Mouse (Mus musculus) c-Kit-positive CD71-negative TER-119-negative erythroid progenitor cells, embryonic 14.5 days (primary cell): ENCODE data around the gene Csnk1g2.
"Not testable (repeated sequence)": the region's sequence is repeated elsewhere in the genome, so short reads cannot be mapped to it uniquely, and the experiment has no call there.

Experiments used
- DNase-seq: peaks from one replicate; pipeline ENCODE4 v3.0.0-alpha.2; 2013; ENCODE audit warnings: low read depth

The Csnk1g2 gene

DNA sequence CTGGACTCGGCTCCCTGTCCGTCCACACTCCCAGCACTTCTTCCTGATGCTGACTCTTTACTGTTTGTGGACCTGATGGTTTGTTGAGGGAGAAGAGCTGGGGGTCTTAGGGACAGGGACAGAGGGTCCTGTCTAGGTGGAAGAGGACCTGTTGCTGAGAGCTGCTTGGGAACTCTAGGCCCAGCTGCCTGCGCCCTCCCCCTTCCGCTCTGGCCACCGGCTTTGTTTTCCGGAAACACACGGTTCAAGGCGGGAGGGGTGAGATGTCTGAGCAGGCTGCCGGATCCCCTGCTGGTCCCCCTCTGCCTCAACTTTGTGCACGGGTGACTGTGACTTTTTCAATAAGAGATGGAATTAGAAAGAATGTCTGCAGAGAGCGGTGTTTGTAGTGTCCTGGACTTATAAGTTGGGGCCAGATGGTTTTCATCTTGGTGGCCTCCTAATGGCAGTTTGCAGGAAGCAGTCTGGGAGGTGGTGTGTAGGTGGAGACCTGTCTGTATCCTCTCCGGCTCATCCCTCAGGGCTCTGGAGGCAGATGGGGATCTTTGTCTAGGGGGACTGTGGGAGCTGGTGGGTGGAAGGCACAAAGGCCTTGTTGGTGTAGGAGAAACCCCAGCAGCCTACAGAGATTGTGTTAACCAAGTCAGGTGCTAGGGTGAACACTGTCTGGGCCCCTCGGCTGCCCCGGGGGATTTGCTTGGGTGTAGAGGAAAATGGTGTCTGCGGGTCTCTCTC is 986 bp downstream of the Csnk1g2 start:
- DNase-seq = no peak

DNA sequence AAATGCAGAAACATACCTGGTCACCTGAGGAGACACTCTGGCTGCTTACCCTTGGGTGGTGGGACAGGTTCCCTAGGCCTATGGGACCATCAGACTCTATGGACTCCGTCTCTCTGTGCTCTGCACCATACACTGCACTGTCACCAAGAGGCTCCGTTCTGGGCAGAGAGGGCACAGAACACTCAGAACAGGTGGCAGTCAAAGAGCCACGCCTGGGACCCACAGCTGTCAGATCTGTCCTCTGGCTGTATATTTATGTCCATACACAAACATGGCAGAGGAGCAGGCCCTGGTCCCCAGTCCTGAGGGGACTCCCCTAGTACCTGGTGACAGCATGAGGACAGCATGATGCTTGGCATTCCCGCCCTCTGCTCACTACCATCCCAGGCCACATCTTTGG is 3.1 kb downstream of the Csnk1g2 start:
- no peak for DNase-seq

DNA sequence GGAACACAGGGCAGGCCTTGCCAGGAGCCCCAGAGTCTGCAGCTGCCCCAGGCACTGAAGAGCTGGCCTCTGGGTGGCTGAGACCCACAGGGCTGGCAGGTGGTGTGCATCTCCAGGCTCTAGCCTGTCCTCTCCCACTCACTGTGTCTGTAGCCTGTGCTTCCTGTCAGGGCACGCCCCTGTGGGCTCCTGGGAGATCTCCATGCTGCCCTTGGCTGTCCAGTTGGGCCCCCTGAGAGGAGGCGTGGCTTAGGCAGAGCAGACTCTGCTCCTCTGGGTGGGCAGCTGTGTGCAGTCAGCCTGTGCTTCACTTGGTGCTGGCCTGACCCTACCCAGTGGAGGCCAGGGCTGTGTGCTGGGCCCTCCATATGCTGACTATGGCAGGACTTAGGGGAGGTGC is 5.0 kb downstream of the Csnk1g2 start:
- no peak for DNase-seq

DNA sequence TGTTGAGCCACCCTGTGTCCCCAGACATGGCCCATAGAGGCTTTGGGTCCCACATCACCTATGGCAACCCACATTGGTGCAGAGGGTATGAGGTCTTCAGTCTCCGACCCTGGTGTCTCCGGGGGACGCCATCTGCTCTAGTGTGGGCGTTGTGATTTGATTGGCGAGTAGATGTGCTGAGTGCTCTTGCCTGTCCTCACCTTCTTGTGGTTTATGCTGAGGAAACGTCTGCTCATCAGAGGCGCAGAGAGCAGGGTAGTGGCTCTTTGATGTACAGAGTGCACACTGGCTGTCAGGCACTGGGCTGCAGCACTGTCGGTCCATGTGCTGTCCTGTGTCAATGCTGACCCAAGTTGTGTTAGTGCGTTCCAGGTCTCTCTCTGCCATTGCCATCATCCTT is 6.3 kb downstream of the Csnk1g2 start:
- DNase-seq = no peak

DNA sequence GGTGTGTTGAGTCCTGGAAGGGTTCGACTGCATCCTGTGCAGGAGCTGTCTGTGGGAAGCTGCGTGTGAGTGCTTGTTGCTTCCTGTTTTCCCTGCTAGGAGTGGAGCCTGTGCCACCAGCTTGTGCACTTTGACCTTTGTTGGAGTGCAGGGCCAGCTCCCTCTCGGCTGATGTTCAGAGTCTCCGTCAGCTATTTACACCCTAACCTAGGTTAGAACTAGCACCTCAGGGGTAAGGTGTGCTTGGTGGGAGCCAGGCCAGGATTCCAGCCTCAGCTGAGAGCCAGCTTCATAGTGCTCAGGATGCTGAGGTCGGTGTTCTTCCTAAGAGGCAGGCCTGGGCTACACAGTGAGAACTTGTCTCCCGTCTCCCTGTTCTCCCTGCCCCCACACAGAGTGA is 12.7 kb downstream of the Csnk1g2 start:
- DNase-seq = no peak

DNA sequence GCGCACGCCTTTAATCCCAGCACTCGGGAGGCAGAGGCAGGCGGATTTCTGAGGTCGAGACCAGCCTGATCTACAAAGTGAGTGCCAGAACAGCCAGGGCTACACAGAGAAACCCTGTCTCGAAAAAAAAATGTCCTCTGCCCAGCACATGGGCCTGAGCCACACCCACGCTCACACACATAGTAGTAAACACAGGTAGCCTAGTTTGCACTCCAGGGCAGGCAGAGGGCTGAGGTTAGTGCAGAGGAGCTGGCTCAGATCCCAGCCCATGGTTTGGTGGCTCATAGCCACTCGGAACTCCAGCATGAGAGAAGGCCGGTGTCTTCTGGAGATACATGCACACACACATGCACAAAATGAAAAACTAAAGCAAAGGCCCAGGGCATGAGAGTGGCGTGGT is 24.3 kb downstream of the Csnk1g2 start:
- DNase-seq = no peak

DNA sequence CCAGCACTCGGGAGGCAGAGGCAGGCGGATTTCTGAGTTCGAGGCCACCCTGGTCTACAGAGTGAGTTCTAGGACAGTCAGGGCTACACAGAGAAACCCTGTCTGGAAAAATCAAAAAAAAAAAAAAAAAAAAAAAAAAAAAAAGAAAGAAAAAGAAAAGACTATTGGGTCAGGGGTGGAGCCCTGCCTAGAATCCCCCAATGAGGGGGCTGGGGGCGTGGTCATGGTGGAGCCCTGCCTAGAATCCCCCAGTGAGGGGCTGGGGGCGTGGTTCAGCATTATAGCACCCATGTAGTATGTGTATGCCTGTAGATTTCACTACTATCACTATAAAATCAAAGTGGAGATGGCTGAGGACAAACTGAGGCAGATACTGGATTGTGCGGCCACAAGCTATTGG is 27.3 kb downstream of the Csnk1g2 start:
- not testable (repeated sequence) for DNase-seq

DNA sequence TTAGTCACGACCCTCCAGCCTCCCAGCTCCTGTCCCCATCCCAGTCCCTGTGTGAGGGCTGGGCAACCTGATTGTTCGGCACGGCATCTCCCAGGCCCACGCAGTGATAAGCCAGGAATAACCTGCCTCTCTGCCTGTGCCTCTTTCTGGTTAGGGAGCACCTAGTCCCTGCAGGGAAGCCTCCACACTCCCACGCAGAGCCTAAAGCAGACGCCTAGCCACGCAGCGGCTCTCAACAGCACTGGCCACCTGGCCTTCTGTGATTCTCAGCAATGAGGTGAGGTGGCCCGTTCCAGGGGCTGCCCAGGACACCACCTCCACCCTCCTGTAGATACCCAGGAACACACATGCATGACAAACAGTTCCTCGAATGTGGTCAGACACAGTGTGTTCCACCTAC is 27.8 kb downstream of the Csnk1g2 start:
- no peak for DNase-seq

DNA sequence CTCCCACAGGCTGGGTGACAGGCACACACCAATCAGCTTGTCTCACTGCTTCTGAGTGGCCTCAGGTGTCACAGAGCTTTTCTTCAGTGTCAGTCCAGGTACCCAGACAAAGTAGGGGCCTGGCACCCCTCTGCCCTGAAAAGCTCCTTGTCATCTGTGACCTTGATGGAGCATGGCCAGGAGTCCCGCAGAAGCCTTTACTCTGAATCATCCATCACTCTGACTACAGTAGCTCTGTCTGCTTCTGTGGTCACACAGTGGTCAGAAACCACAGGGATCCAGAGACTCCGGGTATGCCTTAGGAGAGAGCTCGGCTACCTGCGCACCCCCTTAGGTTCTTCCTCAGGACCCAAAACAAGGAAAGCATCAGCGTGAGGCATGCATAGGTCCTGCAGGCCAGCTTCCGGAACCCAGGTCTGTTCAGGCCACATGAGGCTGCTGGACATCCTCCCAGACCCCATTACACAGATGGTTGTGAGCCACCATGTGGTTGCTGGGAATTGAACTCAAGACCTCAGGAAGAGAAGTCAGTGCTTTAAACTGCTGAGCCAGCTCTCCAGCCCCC is 30.6 kb downstream of the Csnk1g2 start:
- no peak for DNase-seq

DNA sequence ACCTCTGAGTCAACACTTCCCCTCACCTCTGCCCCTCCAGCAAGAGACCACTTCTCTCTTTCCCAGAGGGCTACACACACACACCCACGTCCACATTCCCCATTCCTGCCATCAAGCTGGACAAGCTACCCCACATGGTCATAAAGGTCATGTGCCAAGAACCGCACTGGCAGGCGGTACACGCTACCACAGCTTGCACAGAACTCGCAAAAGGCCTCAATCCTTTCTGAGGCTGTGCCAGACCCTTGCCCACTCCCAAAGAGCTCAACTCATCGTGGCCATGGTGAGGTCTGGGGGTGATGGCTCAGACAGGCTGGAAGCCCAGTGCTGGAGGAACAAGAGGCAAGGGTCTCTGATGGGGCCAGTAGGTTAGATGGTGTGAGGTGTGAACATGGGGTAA is 32.2 kb downstream of the Csnk1g2 start:
- no peak for DNase-seq

DNA sequence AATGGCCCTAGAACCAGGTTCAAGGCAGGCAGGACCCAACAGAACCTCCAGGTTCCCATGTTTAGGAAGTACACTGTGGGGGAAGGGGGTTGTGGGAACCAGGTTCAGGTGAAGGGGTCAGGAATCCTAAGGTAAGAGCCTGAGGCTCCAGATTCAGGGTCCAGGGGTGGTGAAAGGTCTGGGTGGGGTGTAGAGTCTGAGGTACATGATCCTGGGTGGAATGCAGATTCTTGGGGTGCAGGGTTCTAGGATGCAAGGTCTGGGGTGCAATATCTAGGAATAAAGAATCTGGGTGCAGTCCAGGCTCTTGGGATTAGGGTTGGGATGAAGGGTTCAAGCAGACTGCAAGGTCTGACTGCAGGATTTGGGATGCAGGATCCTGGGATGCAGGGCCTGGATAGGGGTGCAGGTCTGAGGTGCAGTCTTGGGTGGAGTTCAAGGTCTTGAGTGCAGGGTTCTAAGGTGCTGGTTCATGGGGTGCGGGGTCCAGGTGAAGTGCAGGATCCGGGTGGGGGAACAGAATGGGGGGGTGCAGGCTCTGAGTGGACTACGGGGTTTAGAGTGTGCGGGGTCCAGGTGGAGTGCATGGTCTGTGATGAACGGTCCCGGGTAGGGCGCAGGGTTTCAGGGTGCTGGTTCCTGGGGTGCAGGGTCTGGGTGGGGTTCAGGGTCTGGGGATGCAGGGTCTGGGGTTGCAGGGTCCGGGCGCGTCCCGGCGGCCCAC is 32.9 kb downstream of the Csnk1g2 start:
- DNase-seq = no peak

DNA sequence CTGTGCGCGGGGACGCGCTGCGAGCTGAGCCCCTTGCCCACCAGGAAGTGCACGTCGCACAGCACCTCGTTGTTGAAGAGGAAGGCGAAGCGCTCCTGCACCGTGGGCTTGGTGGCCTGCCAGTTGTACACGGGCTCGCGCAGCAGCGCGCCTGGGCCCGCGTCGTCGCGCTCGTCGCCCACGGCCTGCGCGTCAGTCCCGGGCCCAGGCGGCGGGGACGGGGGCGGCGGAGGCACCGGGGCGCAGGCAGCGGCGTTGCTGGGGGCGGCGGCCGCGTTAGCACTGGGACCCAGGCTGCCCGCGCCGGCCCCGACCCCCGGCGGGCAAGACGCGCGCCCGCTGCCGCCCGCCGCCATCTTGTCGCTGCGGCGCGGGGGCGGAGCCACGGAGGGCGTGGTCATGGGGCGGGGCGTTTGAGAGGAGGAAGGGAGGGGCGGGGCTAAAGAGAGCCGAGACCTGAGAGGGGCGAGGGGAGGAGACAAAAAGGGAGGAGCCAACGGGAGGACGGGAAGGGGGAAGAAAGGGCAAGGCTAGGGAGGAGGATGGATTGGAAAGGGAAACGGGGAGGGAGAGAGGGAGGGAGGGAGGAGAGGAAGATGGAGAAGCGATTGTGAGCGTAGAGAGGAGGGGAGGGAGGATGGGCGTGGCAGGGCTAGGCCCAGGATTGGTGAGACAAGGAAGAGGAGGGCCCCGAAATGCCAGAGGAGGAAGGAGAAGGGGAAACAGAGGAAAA is 33.7 kb downstream of the Csnk1g2 start:
- peak; percentile 93 for DNase-seq

DNA sequence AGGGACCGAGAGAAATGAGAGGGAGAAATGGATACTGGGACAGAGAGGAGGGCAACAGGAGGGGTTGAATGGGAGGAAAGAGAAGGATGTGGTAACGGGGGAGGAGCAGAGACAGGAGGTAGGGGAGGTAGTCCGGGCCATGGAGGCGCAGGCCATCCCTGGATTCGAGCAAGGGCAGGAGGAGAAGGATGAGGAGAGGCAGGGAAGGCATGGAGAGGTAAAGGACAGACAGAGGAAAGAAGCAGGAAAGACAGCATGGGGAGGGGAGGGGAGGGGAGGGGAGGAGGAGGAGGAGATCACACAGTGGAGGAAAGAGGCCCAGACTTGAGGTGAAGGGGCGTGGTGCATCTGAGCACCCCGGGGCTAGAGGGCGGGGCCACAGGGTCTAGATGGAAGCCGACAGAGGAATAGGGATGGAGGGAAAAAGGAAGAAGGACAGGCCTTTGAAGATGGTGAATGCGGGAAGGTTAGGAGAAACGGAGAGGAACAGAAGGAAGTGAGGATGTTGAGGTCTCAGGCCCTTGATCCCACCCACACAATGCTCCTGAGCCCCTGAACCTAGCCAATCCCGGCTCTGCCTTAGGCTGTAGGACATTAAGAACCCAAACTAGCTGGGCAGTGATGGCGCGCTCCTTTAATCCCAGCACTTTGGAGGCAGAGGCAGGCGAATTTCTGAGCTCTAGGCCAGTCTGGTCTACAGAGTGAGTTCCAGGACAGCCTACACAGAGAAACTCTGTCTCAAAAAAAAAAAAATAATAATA is 34.4 kb downstream of the Csnk1g2 start, which contains the start of gene Btbd2:
Gene Btbd2, minus strand, starts transcription at position 209 of the 761 bp plus-strand sequence.
- no peak for DNase-seq

DNA sequence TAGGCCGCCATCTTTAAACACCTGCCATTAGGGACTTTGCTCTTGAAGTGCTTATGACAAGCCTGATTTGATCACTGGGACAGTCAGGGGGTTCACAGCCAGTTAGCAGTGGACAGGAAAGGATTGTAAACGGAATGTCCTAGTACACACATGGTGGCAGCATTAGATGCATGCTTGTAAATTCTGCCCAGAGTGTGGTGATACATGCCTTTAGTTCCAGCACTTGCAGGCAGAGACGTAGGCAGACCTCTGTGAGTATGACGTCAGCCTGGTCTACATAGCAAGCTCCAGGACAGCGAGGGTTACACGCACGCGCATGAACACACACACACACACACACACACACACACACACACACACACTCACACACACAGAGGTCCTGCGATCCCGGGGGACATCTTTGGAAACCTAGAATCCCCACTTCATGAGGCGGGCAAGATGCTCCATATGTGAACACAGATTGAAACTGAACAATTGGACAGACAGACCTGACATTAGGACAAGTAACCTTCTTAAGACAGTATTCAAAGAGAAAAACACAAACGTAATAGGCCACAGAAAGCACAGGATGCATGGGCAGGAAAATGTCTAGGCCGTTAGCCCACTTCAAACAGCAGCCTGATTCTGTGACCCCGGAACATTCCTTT is 35.7 kb downstream of the Csnk1g2 start:
- DNase-seq = no peak

DNA sequence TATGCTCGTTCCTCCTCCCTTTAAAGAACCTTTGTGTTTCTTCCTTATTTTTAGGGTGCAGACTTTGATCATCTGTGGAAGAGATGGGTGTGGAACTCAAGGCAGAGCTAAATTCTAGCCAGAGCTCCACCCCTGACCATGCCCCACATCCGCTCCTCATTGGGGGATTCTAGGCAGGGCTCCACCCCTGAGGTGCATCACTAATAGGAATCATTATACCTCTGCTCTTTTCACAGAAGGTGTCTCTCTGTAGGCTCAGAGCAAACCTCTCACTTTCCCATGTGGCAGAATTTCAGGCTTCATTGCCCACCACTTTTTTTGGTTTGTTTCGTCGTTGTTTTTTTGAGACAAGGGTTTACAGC is 36.2 kb downstream of the Csnk1g2 start:
- DNase-seq = no peak

DNA sequence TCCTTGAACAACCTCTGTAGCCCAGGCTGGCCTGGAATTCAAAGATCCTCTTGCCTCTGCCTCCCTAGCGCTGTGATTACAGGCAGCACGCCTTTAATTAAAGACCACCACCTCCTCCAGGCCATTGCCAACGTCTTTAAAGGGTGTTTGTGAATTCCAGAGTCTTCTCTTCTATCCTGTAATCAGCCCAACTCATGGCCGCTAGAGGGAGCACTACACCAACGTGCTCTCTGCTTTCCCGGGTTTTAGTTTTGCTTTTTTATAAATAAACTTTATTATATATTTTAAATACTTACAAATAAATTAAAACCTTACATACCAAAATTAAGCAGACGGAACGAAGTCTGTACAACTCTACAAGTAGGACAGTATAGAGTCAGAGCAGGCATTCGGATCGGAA is 36.6 kb downstream of the Csnk1g2 start:
- DNase-seq = peak; percentile 67

DNA sequence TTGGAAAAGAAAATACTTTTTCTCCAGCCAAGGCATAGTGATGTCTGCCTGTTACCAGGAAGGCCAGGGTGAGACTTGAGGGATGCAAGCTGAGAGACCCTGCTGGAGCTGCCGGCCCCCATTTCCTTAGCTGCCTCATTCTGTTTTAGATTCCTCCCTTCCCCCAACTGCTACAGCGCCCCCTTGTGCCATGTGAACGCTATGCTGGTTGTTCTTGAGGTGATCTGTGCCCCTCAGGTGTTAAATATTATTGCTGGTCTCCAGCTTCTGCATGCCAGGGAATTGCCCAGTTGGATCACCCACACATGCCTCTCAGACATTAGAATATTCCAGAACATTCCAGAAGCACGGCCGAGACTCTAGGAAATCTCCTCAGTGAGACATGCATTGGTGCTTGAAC is 38.5 kb downstream of the Csnk1g2 start:
- peak; percentile 78 for DNase-seq

DNA sequence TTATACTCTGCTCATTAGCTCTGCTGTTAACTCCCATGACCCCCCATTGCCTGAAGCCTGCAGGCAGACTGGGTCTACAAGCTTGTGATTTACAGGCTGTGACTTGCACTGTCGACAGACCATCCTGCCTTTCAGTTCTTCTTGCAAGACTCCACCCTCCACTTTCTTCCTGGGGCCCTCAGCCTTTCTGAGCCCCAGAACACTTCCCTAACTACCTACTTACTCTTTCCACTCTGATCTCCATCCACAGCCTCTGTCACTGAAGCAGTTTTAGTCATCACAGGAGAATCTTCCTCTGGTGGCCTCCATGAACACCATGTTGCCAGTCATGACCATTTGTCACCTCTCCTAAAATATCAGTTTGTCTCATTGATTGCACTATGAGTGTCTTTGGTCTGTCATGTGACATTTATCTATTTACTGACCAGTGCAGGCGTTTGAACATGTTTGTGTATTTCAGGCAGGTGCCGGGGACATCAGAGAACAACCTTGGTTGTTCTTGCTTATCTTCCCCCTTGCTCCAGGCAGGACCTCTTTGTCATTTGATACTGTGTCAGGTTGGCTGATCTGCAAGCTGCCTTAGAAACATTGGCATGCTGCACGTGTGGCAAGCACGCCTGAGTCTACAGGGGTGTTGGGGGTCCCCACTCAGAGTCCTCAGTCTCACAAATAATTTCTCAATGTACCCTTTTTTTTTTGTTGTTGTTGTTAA is 41.0 kb downstream of the Csnk1g2 start:
- peak; percentile 43 for DNase-seq

DNA sequence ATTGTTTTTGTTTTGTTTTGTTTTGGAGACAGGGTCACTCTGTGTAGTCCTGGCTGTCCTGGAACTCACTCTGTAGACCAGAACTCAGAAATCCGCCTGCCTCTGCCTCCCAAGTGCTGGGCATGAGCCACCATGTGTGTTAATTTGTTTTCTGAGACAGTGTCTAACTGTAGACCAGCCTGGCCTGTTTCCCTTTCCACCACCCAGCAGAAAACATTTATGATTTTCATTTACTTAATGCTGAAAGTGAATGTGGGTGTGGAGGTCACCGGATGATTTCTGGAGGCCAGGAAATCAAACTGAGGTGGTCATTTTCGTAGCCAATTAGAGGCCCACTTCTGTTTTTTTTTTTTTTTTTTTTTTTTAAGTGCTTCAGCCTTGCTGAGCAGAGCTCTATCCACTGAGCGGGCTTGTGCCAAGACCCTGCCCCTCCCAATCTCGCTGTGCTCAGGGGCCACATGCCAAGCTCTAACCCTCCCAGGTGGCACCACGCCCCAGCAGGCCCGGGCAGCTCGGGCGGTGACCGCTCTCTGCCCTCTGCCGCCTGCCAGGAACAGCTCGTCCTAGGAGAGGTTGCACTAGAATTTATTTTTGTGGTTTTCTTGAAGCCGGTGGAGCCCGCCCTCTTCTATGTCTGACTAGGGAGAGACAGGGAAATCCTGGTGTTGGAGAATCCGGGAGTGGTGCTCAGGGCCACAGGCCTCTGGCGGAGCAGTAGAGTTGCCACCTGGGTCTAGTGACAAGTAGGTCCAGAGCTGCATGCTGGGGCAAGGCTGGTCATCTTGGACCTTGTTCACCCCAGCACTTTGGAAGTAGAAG is 41.8 kb downstream of the Csnk1g2 start:
- DNase-seq = peak; percentile 43

DNA sequence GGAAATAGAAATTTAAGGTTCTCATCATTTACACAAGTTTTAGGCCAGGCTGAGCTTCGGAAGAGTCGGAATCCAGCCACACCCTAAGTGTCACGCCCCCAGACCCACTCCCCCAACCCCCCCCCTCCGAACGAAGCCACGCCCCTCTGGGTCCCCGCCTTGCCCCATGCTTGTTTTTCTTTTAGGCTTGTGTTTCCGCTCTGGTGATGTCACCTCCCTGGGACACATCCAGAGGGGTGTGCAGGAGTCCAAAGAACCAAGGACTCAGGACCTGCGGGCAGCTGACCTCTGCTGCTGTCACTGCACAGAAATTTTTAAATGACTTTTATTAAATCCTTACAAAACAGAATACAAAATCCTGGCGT is 42.4 kb downstream of the Csnk1g2 start:
- DNase-seq = no peak
